Mouse (Mus musculus): ENCODE measurements around the gene Sox15. TPM values are rescaled to one million over a fixed set of nuclear protein-coding genes. Genes with fewer than 3 reads are reported as not detected.
A peak's percentile ranks its signal among the peaks of the same experiment; 100 is the strongest.

Gene Sox15
- polyA plus RNA-seq, 2 experiments: not detected

DNA sequence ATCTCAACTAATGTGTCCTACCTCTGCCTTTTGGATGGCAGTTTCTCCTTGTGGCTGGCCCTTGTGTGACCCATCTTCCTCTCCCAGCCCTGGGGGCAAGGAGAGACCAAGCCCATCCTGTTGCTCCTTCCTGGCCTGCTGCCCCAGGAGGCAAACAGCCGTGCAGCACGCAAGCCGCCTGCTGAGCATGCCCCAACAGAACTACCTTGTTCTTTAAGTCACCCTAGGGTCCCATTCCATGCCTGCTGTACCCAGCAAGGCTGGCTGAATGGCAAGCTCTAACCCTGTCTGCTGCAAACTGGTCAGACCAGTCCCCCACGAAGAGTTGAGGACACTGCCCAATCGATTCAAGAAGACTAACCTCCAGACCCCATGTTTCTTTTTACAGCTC is 946 bp downstream of the Sox15 start:
- WGBS (ENCODE audit: insufficient replicate concordance): 86% methylated on average over 5 of the region's 5 CpGs
- Histone ChIP-seq H3K27me3 (ENCODE audit: control insufficient read depth, insufficient read depth, low read length) (no peaks in the 10 kb centered on the region), H3K36me3 (replicated peaks; ENCODE audit: control insufficient read depth, insufficient read depth, low read depth) (peaks cover 38% of the 10 kb centered on the region), H3K9me3 (ENCODE audit: control insufficient read depth, low read length) (no peaks in the 10 kb centered on the region), H3K4me3 (ENCODE audit: insufficient read depth in 1 of 2, low read depth in 2 of 2, low read length in 2 of 2) (no peak overlapping the region), H3K9ac (replicated peaks) (no peak overlapping the region), H3K4me2 (ENCODE audit: low read depth) (no peak overlapping the region), H3K27ac (no peak overlapping the region), H3K4me1 (replicated peaks; ENCODE audit: control insufficient read depth in 2 of 2, insufficient read depth in 2 of 2, low read length in 1 of 2) (peaks cover 6 to 9% of the 10 kb centered on the region in 2 experiments)
- ATAC-seq (ENCODE audit: insufficient read depth): no peak
- DNase-seq (ENCODE audit: low read depth in 3 of 3, low spot score in 3 of 3): no peak
- TF ChIP-seq EP300 (IDR thresholded peaks at IDR 0.05; ENCODE audit: low read depth) (no peak), CTCF (IDR thresholded peaks at IDR 0.05; ENCODE audit: low read depth) (no peak)

DNA sequence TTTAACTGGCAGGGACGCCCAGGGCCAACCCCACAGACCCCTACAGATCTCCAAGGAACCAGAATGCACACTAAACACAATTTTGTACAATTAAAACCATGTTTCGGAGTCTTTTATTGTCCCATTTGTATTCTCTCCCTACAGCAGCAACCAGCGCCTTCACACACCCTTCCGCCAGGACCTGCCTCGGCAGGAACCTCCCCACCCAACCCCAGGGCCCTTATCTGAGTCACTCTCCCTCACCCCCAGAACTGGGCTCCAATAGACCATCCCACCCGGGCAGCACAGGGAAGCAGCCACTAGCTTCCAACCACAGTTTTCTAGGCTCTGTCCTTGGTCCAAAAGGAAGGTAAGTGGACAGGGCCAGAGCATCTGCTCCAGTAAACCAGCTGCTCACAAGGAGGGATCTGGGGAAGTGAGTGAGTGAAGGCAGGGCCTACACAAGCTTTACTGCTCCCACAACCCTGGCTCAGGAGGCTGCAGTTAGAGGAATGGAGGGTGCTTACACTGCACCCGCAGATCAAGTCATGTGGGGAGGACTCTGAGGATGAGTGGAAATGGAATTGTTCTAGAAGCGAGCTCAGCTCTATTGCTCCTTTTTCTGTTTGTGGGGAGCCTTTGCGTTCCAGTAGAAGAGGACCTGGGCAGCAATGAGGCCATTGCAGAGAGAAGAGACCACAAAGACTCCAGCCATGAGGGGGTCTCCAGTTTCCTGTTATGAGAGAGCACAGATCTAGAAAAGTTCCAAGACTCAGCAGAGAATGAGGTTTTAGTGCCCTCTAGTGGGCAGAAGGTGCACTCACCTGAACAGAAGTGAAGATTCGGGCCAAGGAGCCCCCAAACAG is 1.7 kb downstream of the Sox15 start:
- H3K36me3 ChIP-seq (replicated peaks; ENCODE audit: control insufficient read depth, insufficient read depth, low read depth): peaks cover 30% of the 10 kb centered on the region
- TF ChIP-seq CTCF (IDR thresholded peaks at IDR 0.05; ENCODE audit: low read depth) (peak; percentile 88), EP300 (IDR thresholded peaks at IDR 0.05; ENCODE audit: low read depth) (no peak)
- H3K4me3 ChIP-seq (ENCODE audit: insufficient read depth in 1 of 2, low read depth in 2 of 2, low read length in 2 of 2): no peak overlapping the region
- 49% methylated on average over 10 of the region's 10 CpGs for WGBS (ENCODE audit: insufficient replicate concordance)
- H3K4me1 ChIP-seq (replicated peaks; ENCODE audit: control insufficient read depth in 2 of 2, insufficient read depth in 2 of 2, low read length in 1 of 2): peaks cover 13 to 17% of the 10 kb centered on the region in 2 experiments
- H3K27ac ChIP-seq: no peak overlapping the region
- no peak overlapping the region for H3K4me2 ChIP-seq (ENCODE audit: low read depth)
- no peaks in the 10 kb centered on the region for H3K27me3 ChIP-seq (ENCODE audit: control insufficient read depth, insufficient read depth, low read length)
- DNase-seq (ENCODE audit: low read depth in 3 of 3, low spot score in 3 of 3) (no peak), ATAC-seq (ENCODE audit: insufficient read depth) (no peak)
- no peaks in the 10 kb centered on the region for H3K9me3 ChIP-seq (ENCODE audit: control insufficient read depth, low read length)
- H3K9ac ChIP-seq (replicated peaks): no peak overlapping the region

DNA sequence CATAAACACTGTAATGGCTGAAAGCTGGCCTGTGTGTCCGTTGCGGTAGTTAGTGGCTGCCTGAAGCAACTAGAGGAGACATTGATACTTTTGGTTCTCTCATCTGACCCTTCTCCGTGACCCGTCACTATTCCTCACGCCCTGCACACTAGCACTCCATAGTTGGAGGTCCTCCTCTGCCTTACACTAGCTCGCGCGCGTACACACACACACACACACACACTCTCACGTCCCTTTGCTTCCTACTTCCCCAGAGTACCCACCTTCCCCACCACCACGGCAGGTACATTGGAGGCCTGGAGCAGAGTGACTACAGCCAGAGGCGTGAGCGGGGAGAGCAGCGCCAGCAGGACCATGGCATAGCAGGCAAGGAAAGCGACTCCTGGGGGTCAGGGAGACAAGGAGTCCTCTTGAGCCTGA is 2.4 kb downstream of the Sox15 start:
- no peaks in the 10 kb centered on the region for H3K27me3 ChIP-seq (ENCODE audit: control insufficient read depth, insufficient read depth, low read length)
- WGBS (ENCODE audit: insufficient replicate concordance): 75% methylated on average over 15 of the region's 15 CpGs
- H3K4me2 ChIP-seq (ENCODE audit: low read depth): no peak overlapping the region
- H3K27ac ChIP-seq: no peak overlapping the region
- H3K4me1 ChIP-seq (replicated peaks; ENCODE audit: control insufficient read depth in 2 of 2, insufficient read depth in 2 of 2, low read length in 1 of 2): peaks cover 13 to 17% of the 10 kb centered on the region in 2 experiments
- H3K9ac ChIP-seq (replicated peaks): no peak overlapping the region
- peaks cover 25% of the 10 kb centered on the region for H3K36me3 ChIP-seq (replicated peaks; ENCODE audit: control insufficient read depth, insufficient read depth, low read depth)
- no peak for TF ChIP-seq CTCF (IDR thresholded peaks at IDR 0.05; ENCODE audit: low read depth)
- no peak for TF ChIP-seq EP300 (IDR thresholded peaks at IDR 0.05; ENCODE audit: low read depth)
- DNase-seq (ENCODE audit: low read depth in 3 of 3, low spot score in 3 of 3) (no peak), ATAC-seq (ENCODE audit: insufficient read depth) (no peak)
- H3K4me3 ChIP-seq (ENCODE audit: insufficient read depth in 1 of 2, low read depth in 2 of 2, low read length in 2 of 2): no peak overlapping the region
- H3K9me3 ChIP-seq (ENCODE audit: control insufficient read depth, low read length): no peaks in the 10 kb centered on the region

DNA sequence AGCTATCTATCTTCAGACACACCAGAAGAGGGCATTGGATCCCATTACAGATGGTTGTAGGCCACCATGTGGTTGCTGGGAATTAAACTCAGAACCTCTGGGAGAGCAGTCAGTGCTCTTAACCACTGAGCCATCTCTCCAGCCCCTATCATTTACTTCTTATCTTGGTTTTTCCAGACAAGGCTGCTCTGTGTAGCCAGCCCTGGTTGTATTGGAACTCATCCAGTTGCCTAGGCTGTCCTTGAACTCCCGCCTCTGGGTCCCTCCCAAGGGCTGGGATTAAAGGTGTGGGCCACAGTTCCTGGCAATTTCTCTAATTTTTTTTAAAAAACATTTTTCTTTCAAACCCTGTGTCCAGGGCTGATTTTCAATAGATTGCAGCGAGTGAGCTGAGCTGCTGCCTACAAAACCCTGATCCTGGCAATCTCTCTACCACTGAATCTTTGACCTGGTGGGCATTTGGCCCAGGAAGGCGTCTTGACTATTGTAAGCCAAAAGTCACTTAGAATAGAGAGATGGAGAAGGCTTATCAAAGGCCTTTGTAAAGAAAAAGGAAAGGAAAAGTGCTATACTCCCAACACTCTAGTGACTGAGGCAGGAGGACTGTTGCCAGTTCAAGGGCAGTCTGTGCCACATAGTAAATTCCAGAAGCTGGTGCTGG is 6.2 kb downstream of the Sox15 start:
- ATAC-seq (ENCODE audit: insufficient read depth): no peak

More for the DNA sequence above, 6.2 kb downstream of the Sox15 start:
- peak overlapping the region; percentile 81 for H3K27ac ChIP-seq
- H3K36me3 ChIP-seq (replicated peaks; ENCODE audit: control insufficient read depth, insufficient read depth, low read depth): peaks cover 40% of the 10 kb centered on the region
- H3K9ac ChIP-seq (replicated peaks): peak overlapping the region; percentile 60
- H3K4me1 ChIP-seq (replicated peaks; ENCODE audit: control insufficient read depth in 2 of 2, insufficient read depth in 2 of 2, low read length in 1 of 2): peaks cover 20 to 27% of the 10 kb centered on the region in 2 experiments
- DNase-seq (ENCODE audit: low read depth in 3 of 3, low spot score in 3 of 3): peak in 1 of 3 experiments; percentile 35
- H3K4me2 ChIP-seq (ENCODE audit: low read depth): peak overlapping the region; percentile 74
- no peaks in the 10 kb centered on the region for H3K27me3 ChIP-seq (ENCODE audit: control insufficient read depth, insufficient read depth, low read length)
- H3K9me3 ChIP-seq (ENCODE audit: control insufficient read depth, low read length): no peaks in the 10 kb centered on the region
- no peak for TF ChIP-seq CTCF (IDR thresholded peaks at IDR 0.05; ENCODE audit: low read depth)
- no peak for TF ChIP-seq EP300 (IDR thresholded peaks at IDR 0.05; ENCODE audit: low read depth)
- peak overlapping the region; percentile 64 to 98 for H3K4me3 ChIP-seq (ENCODE audit: insufficient read depth in 1 of 2, low read depth in 2 of 2, low read length in 2 of 2)
- WGBS (ENCODE audit: insufficient replicate concordance): 37% methylated on average over 3 of the region's 3 CpGs
